Mouse (Mus musculus) WW6 (cell line): ENCODE results near the gene Spock1.
"Not testable (repeated sequence)": the region's sequence is repeated elsewhere in the genome, so short reads cannot be mapped to it uniquely, and the experiment has no call there.

Experiments
- DNase-seq: peaks from one replicate; pipeline ENCODE4 v3.0.0-alpha.2; 2013; ENCODE audit warnings: low read depth, low spot score

Gene Spock1

DNA sequence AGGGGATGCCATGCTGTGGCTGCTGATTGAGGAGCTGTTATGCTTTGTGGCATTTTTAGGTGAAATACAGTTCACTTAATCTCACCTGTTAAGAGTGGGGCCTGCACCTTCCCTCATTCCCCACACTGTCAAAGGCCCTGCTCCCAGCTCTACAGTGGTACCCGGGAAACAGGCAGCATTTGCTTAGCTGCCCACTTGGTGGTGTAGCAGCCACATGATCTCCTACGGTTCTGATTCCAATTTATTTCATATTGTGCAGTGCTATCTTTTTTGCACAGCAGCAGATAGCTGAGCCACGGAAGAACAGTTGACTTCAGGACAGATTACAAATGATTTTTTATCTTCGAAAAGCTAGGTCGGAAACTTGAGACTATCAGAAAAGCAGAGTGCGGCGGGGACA is 406.6 kb downstream of the Spock1 start:
- DNase-seq, result no peak

DNA sequence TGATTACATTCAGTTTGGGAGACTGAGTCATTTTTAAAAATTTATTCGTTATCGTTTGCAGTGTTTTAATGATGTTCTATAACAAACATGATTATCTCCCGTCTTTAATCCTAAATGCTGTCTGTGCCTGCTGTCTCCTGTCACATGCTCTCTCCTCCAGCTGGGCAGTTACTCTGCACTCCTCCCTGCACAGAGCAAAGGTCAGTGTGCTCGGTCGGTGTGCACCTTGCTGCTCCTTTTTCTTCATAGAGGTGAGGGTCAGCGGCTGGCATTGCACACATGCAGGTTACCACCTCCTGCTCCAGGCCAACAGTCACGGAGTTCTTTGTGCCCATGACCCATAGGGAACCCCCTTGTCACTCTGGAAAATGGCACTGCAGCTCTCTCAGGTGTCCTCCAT is 411.4 kb downstream of the Spock1 start:
- DNase-seq, result no peak

DNA sequence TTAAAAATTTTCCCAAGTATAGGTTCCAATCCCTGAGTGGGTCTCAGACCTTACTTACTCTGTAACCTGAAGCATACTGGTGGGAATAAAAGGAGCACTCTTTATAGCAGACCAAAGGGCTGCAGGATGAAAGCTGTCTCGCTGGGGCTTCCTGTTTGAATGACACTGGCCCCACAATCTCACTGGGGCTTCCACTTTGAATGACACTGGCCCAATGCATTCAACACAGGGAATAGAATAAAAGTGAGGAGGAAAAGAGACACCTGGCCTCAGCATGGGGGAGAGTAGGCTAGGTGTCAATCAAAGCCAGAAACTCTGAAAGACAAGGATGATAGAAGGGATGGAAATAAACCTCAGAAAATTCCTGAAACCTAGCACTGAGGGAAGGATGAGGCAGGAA is 413.3 kb downstream of the Spock1 start:
- no peak for DNase-seq

DNA sequence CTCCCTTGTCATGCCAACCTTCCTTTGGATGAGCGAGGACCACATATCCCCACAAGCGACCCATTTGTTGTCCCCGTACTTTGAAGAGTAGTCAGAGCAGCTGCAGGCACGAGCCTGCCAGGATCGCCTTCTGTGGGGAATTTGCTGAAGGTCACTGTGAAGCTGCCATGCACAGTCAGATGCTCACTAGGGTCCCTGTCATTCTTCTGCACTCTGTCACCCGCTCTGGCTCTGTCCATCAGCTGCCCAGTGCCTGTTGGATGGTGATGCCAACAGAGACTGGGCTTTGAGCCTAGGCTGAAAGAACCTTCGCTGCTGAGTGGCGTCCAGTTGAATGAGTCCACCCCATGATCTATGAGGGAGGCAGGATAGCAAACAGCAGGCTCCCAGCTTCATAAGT is 419.2 kb downstream of the Spock1 start:
- DNase-seq, result no peak

DNA sequence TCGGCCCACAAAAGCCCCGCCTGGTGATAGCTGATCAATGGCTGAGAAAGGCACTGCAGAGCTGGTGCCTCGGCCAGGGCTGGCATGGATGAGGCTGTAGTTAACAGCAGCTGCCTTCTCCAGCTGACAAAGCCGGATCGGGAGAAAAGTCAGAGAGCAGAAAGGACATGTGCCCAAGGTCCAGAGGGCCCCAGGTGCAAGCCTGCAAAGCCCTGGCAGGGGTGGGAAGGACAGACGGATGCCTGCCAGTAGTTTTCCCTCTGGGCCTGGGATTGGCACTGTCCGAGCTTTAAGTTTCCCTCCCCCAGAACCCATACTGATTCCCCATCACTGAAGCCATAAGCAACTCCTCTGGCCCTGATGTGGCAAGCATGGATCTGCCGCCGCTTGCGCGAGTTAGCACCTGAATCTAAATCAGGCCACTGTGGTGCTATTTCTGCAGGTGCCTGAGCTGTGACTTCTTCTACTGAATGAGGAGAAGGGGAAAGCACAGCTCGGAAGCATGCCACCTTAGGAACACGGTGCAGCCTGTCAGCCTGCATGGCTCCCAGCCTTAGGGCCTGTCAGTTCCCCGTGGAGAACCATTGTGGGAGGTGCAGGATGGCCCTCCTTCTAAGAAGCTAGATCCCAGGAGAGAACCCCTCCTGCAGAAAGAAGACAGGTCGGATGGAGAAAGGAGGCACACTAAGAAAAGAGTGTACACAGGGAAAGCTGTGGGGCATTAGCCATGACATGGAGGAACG is 423.5 kb downstream of the Spock1 start:
- DNase-seq, result no peak

DNA sequence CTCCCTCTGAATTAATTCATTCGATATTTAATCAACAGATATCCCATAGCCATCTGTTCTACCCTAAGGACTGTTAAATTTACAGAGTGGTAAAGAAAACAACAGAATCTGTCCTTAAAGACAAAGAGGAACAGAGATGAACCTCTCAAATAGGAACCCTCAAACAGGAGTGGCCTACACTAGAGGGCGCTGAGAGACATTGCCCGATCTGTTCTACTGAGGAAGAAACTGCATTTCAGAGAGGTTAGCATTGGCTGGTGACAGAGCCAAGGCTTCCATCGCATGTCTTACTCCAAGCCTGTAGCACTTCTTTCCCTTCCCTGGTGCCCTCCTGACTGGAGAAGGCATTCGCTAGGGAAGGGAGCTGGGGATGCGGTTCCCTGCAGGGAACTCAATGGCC is 431.4 kb downstream of the Spock1 start:
- no peak for DNase-seq

DNA sequence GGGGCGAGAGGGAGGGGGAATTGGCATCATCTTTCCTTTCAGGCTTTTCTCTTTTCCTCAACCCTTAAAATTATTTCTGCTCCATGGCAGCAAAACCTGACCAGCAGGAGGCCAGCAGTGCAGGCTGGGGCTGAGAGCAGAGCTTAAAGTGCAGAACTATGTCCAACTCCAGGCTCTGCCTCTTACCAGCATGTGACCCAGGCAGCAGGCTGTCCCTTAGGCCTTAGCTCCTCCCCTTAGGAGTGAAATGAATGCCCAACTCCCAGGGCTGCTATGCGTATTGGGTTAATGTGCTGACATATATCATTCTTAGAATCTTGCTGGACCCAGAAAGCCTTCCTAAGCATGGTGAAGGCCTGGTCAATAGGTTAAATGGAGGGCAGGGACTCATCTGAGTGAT is 434.1 kb downstream of the Spock1 start:
- no peak for DNase-seq

DNA sequence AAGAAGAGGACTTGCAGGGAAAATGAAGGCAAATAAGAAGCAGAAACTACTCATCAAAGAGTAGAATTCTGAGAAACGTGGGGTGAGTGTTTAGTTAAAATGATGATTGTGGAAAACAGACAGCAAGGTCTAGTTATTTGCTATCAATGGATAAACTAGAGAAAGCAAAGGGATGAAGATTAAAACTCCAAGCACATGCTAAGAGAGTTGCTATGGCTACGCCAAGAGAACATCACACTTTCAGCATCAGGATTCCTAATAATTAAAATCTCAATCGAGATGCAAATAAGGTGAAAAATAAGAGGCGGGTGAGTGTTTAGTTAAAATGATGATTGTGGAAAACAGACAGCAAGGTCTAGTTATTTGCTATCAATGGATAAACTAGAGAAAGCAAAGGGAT is 437.2 kb downstream of the Spock1 start:
- not testable (repeated sequence) for DNase-seq

DNA sequence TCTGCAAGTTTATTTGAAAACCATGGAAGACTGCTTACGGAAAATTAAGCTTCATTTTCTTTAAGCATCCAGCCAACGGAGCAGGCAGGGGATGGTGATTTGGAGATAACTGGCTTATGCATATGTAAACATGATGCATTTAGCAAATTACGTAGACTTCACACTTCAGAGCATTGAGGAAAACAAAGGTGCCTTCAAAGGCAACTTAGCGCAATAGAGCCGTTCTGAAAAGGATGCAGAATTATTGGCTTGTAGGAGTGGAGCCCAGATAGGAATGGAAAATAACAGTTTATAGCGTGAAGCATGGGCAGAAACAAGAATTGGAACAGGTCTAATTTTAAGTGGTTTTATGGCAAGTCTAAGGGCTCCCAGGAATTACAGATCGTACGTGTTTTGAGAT is 448.2 kb downstream of the Spock1 start:
- DNase-seq, result no peak

DNA sequence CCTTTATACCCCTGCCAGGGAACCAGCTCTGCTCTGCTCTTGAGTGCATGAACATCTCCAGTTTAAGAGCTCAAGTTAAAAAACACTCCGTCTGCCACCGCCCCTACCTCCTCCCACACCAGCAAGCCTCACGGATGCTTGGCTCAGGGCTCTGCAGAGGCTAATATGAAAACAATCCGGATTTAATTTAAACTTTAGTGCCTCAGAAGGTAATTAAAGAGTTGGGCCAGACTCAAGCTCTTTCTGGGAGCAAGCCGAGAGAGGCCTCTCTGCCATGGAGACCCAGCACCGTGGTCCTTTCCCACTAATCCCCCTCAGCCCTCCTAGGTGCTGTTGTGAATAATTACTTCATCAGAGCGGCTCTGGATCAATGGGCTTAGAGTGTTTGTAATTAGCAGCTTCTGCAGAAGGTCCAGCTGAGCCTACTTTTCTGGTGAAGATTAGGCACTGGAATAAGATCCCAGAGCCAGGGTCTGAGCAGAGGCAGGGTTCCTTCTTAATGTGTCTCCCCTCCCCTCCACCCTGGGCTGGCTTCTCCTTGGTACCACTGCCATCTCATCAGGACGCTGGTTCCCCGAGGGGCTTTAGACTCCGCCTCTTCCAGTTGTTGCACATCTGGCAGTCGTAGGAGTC is 457.8 kb downstream of the Spock1 start:
- no peak for DNase-seq

DNA sequence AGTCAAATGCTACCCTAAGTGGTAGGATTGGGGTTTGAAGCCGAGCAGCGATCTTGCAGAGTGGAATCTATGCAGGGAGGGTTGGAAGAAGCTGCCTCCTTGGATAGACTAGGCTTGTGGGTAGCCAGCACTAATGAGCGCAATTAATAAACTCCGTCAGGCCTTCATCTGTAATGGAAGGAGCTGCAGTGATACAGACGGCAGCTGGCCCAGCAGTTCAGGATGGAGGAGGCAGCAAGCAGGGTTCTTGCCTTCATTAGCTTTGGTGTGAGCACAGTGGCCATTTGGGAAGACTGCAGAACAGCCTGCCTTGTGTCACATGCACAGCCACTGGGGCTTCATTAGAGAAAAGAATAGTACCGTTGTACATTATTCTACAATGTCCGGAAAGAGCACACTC is 459.2 kb downstream of the Spock1 start:
- DNase-seq, result no peak

DNA sequence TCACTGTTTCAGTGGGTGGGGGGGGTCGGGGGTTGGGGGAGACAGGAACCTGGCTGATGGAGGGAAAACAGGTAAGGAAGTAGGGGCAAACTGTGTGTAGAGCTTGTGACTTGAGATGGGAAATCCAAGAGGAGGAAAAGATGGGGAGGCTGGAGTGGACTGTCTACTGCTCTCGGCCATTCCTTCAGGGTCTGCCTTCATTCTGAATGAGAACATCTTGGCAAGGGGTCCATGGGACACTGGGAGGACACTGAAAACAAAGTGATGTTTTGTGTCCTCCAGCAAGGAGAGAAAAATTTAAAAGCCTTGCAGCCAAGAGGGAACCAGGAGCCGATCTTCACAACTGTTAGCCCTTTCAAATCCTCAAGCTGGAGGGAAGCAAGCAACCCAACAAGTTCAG is 463.2 kb downstream of the Spock1 start:
- no peak for DNase-seq

DNA sequence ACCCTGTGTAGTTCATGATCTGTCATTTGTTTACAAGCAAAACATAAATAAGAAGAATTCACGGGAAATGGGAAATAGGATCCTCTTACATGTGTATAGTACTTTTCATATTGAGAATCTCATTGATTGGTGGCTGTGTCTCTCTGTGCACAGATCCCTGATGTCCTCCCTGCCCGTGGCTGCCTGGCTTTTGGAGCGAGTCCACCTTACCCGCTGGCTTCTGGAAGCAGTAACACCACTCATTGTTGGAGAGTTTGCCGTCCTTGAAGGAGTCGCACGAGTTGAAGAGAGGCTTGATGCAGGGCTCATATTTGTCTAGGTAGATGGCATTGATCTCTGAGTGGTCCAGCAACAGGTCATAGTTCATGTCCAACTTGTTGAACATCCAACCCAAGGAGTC is 468.0 kb downstream of the Spock1 start:
- no peak for DNase-seq

DNA sequence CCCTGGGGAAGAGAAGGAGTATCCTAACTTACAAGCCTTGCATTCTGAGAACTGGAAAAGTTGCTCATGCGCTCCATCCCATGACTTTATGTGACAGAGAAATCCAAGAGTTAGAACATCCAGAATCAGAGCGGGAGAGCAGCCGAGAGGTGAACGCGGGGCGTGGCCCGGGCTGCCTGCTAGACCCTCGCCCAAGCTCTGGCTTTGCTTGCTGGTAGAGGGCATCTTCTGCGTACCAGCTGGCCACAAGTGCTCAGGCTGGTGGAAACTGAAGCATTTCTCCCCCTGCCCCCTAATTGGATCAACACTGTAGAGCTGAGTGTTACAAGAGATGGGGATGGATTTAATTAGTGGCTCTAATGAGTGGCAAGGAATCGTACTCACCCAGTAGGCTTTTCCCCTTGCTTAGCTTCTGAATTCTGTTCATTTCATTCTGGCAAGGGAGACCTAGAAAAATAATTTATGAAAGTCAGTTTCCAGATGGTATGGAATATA is 472.4 kb downstream of the Spock1 start:
- no peak for DNase-seq

DNA sequence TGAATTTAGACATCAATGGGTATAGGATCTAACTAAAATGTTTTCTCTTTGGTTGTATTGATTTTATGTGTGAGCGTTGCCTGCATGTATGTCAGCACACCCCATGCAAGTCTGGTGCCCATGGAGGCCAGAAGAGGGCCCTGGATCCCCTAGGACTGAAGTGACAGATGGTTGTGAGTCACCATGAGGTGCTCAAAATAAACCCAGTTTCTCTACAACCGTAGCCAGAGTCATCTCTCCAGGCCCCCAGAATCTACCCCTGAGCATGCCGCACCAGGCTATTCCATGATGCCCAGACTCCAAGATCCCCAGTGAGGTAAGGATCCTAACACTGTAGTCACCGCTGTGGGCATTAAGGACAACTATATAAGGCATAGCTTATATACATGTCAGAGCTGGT is 474.3 kb downstream of the Spock1 start:
- DNase-seq, result no peak

DNA sequence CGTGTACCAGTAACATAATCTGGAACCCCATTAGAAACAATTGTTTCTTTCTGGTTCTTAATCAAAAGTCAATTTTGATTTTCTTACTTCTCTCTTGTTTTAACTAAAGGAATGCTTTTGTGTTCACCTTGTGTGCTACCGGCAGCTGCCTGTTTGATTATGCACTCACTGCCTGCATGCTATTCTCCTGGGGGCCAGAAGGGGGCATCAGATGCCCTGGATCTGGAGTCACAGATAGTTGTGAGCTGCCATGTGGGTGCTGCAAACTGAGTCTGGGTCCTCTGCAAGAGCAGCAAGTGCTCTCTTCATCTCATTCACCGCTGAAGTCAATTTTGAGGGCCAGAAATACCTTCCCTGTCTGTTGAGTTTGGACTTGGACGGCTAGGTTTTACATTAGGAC is 476.3 kb downstream of the Spock1 start:
- DNase-seq, result no peak

DNA sequence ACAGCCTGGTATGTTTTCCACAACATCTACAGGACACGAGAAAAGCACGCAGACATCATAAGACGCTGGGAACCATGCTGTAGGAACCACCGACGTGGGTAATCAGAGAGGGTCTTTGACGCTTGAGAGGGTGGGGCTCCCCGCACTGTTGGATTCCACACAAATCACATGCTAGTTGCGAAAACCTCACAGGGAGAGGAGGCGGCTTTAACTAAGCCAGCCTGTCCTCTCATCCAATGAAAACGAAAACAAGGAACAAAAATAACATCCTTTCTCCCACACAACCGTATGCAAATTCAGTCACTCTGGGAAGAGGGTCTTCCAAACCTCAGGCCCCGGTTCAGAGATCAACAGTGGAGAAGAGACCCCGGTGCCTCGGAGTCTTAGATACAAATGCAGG is 479.3 kb downstream of the Spock1 start:
- no peak for DNase-seq

DNA sequence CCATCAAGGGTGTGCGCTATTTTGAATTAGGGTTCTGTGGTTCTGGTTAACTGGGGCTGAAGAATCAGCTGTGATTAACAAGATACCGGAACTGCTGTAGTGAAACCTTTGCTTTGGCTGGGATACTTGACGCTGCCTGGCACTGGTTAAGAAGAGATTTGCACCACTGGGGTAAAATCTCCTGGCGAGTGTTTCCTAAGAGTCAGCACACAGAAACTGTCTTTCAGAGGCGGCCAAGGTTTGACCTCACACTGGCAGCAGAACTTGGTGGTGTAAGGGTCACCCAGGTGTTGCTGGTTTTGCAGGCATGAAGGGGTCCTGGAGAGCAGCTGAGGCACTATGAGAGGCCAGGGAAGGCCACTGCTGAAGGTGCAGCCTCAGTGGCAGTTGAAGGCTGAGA is 489.4 kb downstream of the Spock1 start:
- no peak for DNase-seq

DNA sequence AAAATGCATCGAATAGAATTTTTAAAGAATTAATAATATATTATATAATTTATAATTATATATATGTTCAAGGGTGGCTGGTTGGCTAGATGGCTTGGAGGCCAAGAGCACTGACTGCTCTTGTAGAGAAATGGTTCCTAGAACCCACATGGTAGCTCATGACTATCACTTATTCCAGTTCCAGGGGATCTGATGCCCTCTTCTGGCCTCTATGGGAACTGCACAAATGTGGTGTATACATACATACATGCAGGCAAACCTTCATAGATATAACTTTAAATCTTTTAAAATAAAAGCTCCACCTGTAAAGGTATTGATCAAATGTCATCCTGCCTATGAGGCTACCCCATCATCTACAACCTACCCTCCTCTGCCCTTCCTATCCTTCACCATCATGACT is 493.4 kb downstream of the Spock1 start:
- DNase-seq, result no peak

DNA sequence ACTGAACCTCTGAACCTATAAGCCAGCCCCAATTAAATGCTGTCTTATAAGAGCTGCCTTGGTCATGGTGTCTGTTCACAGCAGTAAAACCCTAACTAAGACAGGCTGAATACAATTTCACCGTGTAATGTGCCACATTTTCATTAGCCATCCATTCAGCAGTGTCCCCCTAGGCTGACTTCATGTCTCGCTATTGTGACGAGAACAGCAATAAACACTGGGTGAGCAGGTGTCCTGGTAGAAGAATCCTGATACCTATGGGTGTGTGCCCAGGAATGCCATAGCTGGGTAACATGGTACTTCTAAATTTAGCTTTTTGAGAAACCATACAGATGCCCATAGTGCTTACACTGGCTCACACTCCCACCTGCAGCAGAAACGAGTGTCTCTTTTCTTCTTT is 500.5 kb downstream of the Spock1 start:
- DNase-seq, result no peak

DNA sequence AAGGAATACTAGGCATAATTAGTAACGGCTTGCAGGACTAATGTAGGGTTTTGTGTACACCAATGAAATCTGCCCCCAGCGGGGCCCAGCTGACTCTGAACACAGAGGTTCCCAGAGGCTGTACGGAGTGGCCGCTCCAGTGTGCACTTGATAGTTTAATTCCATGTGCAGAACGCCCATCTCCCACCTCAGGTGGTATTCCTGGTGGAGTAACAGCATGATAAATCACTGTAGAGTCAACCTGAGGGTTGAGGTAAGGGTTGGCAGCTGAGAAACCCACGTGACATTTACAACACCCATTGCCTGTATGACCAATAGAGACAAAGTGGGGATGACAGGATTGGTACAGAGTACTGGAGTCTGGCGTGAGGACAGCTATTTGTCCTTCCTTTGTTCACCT is 505.7 kb downstream of the Spock1 start:
- no peak for DNase-seq

DNA sequence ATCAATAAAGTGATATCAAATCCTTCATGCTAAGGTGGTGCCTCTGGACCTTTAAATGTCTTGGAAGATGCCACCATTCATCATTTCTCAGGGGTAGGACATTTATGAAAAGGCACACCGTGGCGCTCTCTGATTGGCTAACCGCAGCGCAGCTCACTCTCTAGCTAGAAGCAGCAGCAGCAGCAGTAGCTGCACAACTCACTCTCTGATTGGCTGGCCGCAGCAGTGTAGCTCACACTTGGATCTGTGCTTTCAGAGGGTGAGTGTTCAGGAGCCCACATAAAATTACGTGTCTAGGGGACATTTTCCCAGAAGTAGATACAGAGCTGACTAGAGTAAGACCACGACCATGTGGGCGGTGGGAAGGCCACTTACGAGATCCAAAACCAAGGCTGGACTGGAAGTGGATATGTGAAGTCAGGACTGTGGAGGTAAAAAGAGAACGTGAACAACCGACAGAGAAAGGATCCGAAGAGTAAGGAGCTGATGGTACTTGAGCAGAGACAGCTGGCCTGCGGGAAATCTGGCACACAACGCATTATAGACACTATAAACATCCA is 535.9 kb downstream of the Spock1 start:
- DNase-seq, result peak; percentile 29
